Comparison of ENCODE assay signal across 17 mouse cellular contexts in the genomic region with DNA sequence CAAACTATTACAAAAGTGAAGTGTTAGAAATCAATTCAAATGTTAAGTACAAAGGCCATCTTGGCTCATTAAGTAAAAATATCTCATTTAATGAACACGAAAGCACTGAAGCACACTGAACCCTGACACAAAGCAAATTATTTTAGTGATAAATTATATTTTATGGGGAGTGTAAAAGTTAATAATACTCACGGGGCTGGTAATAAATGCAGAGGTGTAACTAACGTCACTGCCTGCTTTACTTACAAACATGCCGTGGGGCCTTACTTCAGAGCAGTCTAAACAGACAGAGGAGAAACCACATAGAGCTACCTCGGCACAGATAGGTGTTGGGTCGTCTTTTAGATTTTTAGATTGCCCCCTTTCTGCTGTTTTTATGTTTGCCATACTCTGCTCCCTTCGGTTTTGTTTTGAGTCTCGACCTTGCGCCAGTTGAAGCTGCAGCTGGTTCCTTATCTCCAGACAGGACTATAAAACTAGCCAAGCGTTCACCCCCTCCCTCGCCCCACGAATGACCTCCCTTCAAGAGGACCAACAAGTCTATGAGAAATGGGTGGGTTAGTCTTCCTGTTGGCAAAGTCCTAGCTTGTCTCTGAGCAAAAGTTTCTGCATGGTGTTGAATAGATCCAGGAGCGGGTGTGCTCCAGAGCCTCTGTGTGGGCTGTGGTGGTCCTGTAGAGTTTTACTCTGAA.
DNase-seq lines count a peak whose midpoint lies in the region; ATAC-seq and TF ChIP-seq lines count a peak whose summit lies in the region.
"Had no signal": no experiment of that assay in that cellular context is flagged by ENCODE, and none has a peak within 500 bp of the region (broad histone marks: within the 10 kb centered on the region; RNA-seq: fewer than 3 reads in every experiment).

No protein-coding gene starts in this region.

- H3K27ac ChIP-seq in kidney, adult 2 months (ENCODE audit: insufficient read depth, low read depth, low read length): no peak overlapping the region
- H3K27ac ChIP-seq in intestine, postnatal 0 days (ENCODE audit: low read depth, low read length): peak overlapping the region; percentile 77
- H3K27ac ChIP-seq in limb, embryonic 12.5 days: no peak overlapping the region
- H3K27ac ChIP-seq in forebrain, embryonic 16.5 days (ENCODE audit: low read length): no peak overlapping the region
- H3K27ac ChIP-seq in midbrain, postnatal 0 days (ENCODE audit: low read depth, low read length): no peak overlapping the region
- H3K27ac ChIP-seq: embryonic facial prominence, embryonic 13.5 days; forebrain, embryonic 12.5 days; heart, embryonic 15.5 days; liver, embryonic 14.5 days; midbrain, embryonic 12.5 days had no signal

- no peaks in the 10 kb centered on the region for H3K27me3 ChIP-seq in kidney, adult 2 months (replicated peaks; ENCODE audit: control insufficient read depth, insufficient read depth, low read length)
- no peaks in the 10 kb centered on the region for H3K27me3 ChIP-seq in intestine, postnatal 0 days (replicated peaks; ENCODE audit: control insufficient read depth, insufficient read depth, low read length)
- H3K27me3 ChIP-seq in limb, embryonic 12.5 days: peaks cover 10% of the 10 kb centered on the region; the same call in 1 of the 2 replicates
- no peaks in the 10 kb centered on the region for H3K27me3 ChIP-seq in forebrain, embryonic 16.5 days (replicated peaks; ENCODE audit: control insufficient read depth, insufficient read depth, low read length)
- H3K27me3 ChIP-seq in midbrain, postnatal 0 days (ENCODE audit: insufficient read depth, low read length): no peaks in the 10 kb centered on the region
- H3K27me3 ChIP-seq: embryonic facial prominence, embryonic 13.5 days; forebrain, embryonic 12.5 days; heart, embryonic 15.5 days; midbrain, embryonic 12.5 days had no signal

- no peaks in the 10 kb centered on the region for H3K9me3 ChIP-seq in intestine, postnatal 0 days (ENCODE audit: control insufficient read depth)
- no peaks in the 10 kb centered on the region for H3K9me3 ChIP-seq in limb, embryonic 12.5 days
- H3K9me3 ChIP-seq in forebrain, embryonic 16.5 days (ENCODE audit: control insufficient read depth, low read length): no peaks in the 10 kb centered on the region
- no peaks in the 10 kb centered on the region for H3K9me3 ChIP-seq in midbrain, postnatal 0 days (ENCODE audit: low read length)
- H3K9me3 ChIP-seq: embryonic facial prominence, embryonic 13.5 days; forebrain, embryonic 12.5 days; heart, embryonic 15.5 days; midbrain, embryonic 12.5 days had no signal

- peak; percentile 5 for DNase-seq in kidney, adult 2 months
- DNase-seq in kidney, adult 18-20 months: no peak
- DNase-seq in A20 (ENCODE audit: low read depth, low spot score): peak; percentile 72
- DNase-seq in right cerebral cortex, postnatal 10 days (ENCODE audit: low spot score in 2 of 2): no peak
- DNase-seq in midbrain, postnatal 0 days (ENCODE audit: low spot score): no peak
- DNase-seq: adrenal gland, postnatal 25 days; cerebellum, postnatal 14 days; thymus, adult 2 months had no signal

- H3K9ac ChIP-seq in intestine, postnatal 0 days (ENCODE audit: low read depth, low read length): no peak overlapping the region
- H3K9ac ChIP-seq in limb, embryonic 12.5 days (replicated peaks): no peak overlapping the region
- H3K9ac ChIP-seq in forebrain, embryonic 16.5 days (replicated peaks; ENCODE audit: low read depth, low read length): no peak overlapping the region
- H3K9ac ChIP-seq in midbrain, postnatal 0 days (replicated peaks; ENCODE audit: low read length, poor library complexity, severe bottlenecking): no peak overlapping the region
- H3K9ac ChIP-seq: embryonic facial prominence, embryonic 13.5 days; forebrain, embryonic 12.5 days; heart, embryonic 15.5 days; liver, embryonic 14.5 days; midbrain, embryonic 12.5 days had no signal

- ATAC-seq in intestine, postnatal 0 days: peak; percentile 94
- no peak for ATAC-seq in limb, embryonic 12.5 days (ENCODE audit: insufficient number of reproducible peaks, insufficient read depth, low FRiP score, low TSS enrichment, low read depth)
- ATAC-seq in forebrain, embryonic 16.5 days: no peak
- no peak for ATAC-seq in midbrain, postnatal 0 days (ENCODE audit: low FRiP score)
- ATAC-seq: hindbrain, embryonic 16.5 days had no signal

- TF ChIP-seq CTCF in kidney, adult 2 months (conservative IDR thresholded peaks at IDR 0.05; ENCODE audit: insufficient read depth, insufficient read length, low read depth, low read length): no peak
- no peak for TF ChIP-seq CTCF in intestine, postnatal 0 days (IDR thresholded peaks at IDR 0.05; ENCODE audit: low read depth)
- no peak for TF ChIP-seq CTCF in midbrain, postnatal 0 days (IDR thresholded peaks at IDR 0.05)

- WGBS in kidney, adult 2 months: 23% methylated on average over 13 of the region's 13 CpGs
- 15% methylated on average over 13 of the region's 13 CpGs for WGBS in intestine, postnatal 0 days
- WGBS in limb, embryonic 12.5 days: 9% methylated on average over 13 of the region's 13 CpGs
- 90% methylated on average over 13 of the region's 13 CpGs for WGBS in forebrain, embryonic 16.5 days
- WGBS in midbrain, postnatal 0 days: 89% methylated on average over 13 of the region's 13 CpGs

- no peak overlapping the region for H3K4me3 ChIP-seq in kidney, adult 2 months (ENCODE audit: insufficient read depth, low read depth, low read length)
- H3K4me3 ChIP-seq in intestine, postnatal 0 days (ENCODE audit: low read depth, low read length): peak overlapping the region; percentile 21
- H3K4me3 ChIP-seq in limb, embryonic 12.5 days (replicated peaks): no peak overlapping the region
- no peak overlapping the region for H3K4me3 ChIP-seq in forebrain, embryonic 16.5 days (replicated peaks; ENCODE audit: low read length)
- H3K4me3 ChIP-seq in midbrain, postnatal 0 days (ENCODE audit: low read depth, low read length): no peak overlapping the region
- H3K4me3 ChIP-seq: embryonic facial prominence, embryonic 13.5 days; forebrain, embryonic 12.5 days; heart, embryonic 15.5 days; midbrain, embryonic 12.5 days had no signal

- H3K4me1 ChIP-seq in kidney, adult 2 months (ENCODE audit: control insufficient read depth, insufficient read depth, low read length): no peaks in the 10 kb centered on the region; the same call in 1 of the 2 replicates
- H3K4me1 ChIP-seq in intestine, postnatal 0 days (replicated peaks; ENCODE audit: control insufficient read depth, insufficient read depth, low read length): no peaks in the 10 kb centered on the region
- H3K4me1 ChIP-seq in limb, embryonic 12.5 days (replicated peaks): peaks cover 6% of the 10 kb centered on the region
- no peaks in the 10 kb centered on the region for H3K4me1 ChIP-seq in forebrain, embryonic 16.5 days (replicated peaks; ENCODE audit: control insufficient read depth, insufficient read depth, low read length)
- no peaks in the 10 kb centered on the region for H3K4me1 ChIP-seq in midbrain, postnatal 0 days (ENCODE audit: insufficient read depth, low read length)
- H3K4me1 ChIP-seq: embryonic facial prominence, embryonic 13.5 days; forebrain, embryonic 12.5 days; midbrain, embryonic 12.5 days had no signal

- H3K4me2 ChIP-seq in intestine, postnatal 0 days (replicated peaks; ENCODE audit: low read depth): peak overlapping the region; percentile 54
- H3K4me2 ChIP-seq in limb, embryonic 12.5 days: peak overlapping the region; percentile 37
- H3K4me2 ChIP-seq in forebrain, embryonic 16.5 days (ENCODE audit: low read length): no peak overlapping the region
- H3K4me2 ChIP-seq in midbrain, postnatal 0 days (ENCODE audit: low read depth, low read length, poor library complexity, severe bottlenecking): no peak overlapping the region
- H3K4me2 ChIP-seq: embryonic facial prominence, embryonic 13.5 days; forebrain, embryonic 12.5 days; heart, embryonic 15.5 days; midbrain, embryonic 12.5 days had no signal

- no peak for TF ChIP-seq POLR2A in kidney, adult 2 months (IDR thresholded peaks at IDR 0.05; ENCODE audit: low read depth, low read length)

- H3K36me3 ChIP-seq in kidney, adult 2 months (ENCODE audit: control insufficient read depth, insufficient read depth, low read length): no peaks in the 10 kb centered on the region
- no peaks in the 10 kb centered on the region for H3K36me3 ChIP-seq in intestine, postnatal 0 days (ENCODE audit: control insufficient read depth, insufficient read depth)
- H3K36me3 ChIP-seq in limb, embryonic 12.5 days: no peaks in the 10 kb centered on the region
- no peaks in the 10 kb centered on the region for H3K36me3 ChIP-seq in forebrain, embryonic 16.5 days (ENCODE audit: control insufficient read depth, insufficient read depth)
- H3K36me3 ChIP-seq in midbrain, postnatal 0 days (ENCODE audit: insufficient read depth, low read length): no peaks in the 10 kb centered on the region
- H3K36me3 ChIP-seq: embryonic facial prominence, embryonic 13.5 days; forebrain, embryonic 12.5 days; heart, embryonic 15.5 days; midbrain, embryonic 12.5 days had no signal

Comparison
In these comparisons a context has a peak if more than half of its experiments do, and no peak if none do; other contexts are left out.
1. DNase-seq: peak in kidney, adult 2 months (single experiment) and A20 (single experiment); none in kidney, adult 18-20 months (single experiment), right cerebral cortex, postnatal 10 days (0 of 2) and midbrain, postnatal 0 days (single experiment).
2. H3K4me2 ChIP-seq: peak in intestine, postnatal 0 days (single experiment) and limb, embryonic 12.5 days (single experiment); none in forebrain, embryonic 16.5 days (single experiment) and midbrain, postnatal 0 days (single experiment).